Mouse (Mus musculus) retina, embryonic 14.5 days (tissue): ENCODE measurements around the gene Aadat.
"Not testable (repeated sequence)": the region's sequence is repeated elsewhere in the genome, so short reads cannot be mapped to it uniquely, and the experiment has no call there.

Experiments
- DNase-seq: peaks from one replicate; pipeline ENCODE4 v3.0.0-alpha.2; 2015; ENCODE audit warnings: low spot score

Aadat gene

DNA sequence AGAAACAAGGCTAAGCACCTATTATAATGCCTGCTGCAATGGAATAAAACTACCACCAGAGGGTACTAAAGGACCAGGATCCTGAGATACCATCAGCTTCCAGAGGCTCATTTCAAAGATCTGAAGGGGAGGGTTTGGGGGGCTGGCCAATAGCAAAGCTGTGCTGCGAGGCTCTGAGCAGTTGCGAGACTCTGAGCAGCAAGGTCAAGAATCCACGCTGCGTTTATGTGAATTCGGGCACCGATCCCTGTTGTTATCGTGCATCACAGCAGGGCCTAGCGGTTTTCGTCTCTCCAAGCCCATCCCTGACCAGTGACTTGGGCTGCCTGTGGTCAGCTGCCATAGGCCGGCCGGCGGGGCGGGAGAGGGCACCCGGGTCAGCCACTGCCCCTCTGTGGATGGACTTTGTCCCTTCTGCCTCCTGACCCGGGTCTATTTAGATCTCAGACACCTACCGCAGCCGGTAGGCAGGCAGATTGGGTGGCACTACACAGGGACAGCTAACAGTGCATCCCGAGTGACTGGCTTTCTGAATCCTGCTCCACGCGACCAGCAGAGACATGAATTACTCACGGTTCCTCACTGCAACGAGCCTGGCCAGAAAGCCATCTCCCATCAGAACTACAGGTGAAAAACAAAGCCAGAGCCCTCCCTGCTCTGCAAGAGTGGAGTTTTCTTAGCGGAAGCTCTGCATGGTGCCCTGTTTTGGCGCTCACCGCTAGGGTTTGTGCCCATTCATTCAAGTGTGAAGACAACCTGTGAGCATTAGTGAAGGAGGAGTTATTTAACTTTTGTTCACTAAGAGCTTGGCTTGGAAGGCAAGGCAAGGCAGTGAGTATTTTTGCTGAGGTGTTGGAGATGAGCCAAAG is at the start of gene Aadat:
TSS of gene Aadat (plus strand) at position 280 of the 869 bp plus-strand sequence.
- peak; percentile 95 for DNase-seq

DNA sequence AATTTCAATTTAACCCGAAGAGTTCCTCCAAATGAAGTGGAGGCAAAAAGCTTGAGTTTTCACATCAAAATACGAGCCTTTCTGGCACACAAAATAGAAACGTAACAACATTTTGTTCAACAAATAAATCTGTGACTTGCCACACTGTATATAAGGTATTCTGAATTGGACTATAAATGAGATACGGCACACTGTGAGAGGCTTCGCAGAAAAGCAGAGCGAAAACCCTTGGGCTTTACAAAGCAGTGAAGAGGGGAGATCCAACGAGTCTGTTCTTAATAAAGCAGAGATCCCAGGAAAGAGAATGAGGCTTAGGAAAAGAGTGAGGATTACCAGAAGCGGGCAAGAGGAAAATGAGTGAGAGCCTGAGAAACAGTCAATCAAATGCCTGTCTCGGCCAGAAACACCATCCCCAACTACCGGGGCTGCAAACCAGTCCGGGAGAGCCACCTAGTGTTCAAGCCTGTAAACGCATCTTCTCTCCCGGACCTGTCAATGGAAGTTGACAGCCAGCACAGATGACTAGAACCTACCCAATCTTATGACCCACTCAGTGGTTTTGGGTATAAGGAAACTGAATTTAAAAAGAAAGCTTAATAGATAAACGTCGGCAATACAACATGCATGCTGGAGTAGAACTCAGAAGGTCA is 38.9 kb upstream of the Aadat start:
- peak; percentile 88 for DNase-seq

DNA sequence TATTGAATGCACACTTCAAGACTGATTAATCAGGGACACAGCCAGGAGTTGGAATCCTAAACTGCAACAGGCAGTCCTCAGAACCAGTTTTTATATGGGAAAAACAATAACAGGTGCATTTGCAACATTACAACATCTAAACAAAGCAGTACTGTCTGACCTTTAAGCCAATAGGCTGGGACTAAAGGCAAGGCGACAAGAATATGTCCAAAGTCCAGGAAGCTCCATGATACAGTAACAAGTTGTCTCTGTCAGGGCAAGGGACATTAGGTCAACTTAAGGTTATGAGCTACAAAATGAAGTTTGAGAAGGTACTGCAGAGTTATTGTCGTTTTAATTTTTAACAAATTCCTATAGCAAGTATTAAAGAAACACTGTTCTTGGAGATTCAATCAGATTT is 15.6 kb upstream of the Aadat start:
- no peak for DNase-seq

DNA sequence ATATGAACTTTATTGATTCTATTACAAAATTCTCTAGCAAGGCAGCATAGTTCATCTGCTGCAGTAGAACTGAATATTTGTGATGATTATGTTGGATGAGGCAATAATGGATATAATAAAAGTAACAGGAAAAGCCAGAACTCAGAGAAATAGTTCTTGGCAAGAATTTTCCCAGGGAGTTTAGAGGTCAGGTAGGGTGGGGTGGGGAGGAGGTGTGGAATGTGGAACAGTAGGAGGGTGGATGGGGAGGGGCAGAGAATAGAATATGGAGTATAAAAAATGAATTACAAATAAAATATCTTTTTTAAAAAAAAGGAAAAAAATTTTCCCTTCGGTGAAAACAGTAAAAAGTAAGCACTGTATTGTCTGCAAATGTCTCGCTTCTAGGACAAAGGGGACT is 13.9 kb upstream of the Aadat start:
- DNase-seq: no peak

DNA sequence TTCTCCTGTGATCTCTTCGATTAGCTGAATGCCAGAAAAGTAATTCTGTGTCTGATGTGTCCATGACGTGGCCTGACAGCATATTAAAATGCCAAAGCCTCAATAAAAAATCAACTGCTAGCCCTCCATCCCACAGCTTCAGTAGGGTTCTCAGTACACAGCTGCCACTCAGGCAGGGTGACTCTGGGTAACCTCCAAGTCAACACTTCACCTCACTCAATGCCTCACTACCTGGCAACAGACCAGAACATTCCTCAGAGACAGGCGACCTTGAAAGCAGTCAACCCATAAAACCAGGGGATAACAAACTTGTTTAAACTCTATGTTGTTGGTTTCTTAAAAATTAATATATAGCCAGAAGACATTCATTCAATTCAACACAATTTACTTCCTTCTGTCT is 13.3 kb upstream of the Aadat start:
- no peak for DNase-seq

DNA sequence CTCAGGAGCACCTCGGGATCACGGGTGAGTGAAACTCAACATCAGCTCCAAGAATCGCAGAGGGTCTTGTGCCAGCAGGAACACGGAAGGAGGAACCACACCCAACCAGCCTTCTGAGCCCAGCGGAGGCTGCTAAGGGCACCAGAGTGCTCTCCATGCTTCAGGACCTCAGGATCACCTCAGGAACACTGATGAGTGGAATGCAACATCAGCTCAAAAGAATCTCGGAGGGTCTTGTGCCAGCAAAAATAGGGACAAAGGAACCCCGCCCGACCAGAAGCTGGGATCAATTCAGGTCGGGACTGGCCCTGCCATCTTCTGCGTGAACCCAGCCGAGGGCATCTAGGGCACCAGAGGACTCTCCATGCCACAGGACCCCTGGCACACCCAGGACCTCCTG is 11.1 kb upstream of the Aadat start:
- DNase-seq: no peak

DNA sequence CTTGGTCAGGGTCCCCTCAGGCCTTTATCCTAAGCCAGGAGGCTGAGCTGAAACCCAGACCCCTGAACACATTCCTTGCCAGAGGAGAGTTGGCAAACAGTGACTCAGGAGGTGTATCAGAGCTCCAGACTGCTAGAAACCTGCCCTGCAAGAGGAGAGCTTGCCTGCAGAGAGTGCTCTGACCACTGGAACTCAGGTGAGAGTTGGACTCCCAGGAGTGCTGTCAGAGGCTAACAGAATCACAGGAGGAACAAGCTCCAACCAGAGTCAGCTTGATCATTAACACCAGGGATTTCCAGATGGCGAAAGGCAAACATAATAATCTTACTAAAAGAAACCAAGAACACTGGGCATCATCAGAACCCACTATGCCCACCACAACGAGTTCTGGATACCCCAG is 10.7 kb upstream of the Aadat start:
- DNase-seq: not testable (repeated sequence)

DNA sequence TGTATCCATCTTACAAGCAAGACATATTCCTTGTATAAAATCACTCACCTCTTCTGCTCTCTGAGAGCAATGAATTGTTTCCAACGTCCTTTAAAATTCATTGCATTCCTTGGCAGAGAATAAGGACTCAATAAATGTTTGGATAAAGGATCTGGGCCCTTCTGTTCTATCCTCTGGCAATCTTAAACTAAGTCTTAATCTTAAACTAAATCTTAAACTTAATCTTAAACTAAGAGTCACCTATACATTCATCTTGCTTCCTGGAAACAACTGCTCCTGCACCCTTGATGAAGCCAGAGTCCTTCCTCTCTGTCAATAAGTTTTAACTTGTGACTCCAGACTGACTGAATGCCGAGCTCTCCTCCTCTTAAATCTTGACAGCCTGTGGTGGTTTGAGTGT is 2.6 kb upstream of the Aadat start, which contains the start of gene Gm10283:
TSS of gene Gm10283 (minus strand) at position 101 of the 400 bp plus-strand sequence.
- no peak for DNase-seq

DNA sequence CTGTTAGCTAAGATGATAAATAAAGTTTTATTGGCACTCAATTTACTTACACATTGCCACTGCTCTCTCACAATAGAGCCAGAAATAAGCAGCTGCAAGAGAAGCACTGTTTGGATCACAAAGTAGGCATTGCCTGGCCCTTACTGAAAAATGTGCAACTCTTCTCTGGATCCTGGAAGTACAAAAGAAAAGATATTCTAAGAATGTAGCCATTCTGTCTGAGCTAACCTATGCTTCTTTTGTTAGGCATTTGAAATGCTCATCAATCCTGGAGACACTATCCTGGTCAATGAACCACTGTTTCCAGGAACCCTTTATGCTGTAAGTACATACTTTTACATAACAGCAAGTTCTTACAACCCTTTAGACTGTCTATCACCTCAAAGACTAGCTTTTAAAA is 12.6 kb downstream of the Aadat start:
- DNase-seq: no peak

DNA sequence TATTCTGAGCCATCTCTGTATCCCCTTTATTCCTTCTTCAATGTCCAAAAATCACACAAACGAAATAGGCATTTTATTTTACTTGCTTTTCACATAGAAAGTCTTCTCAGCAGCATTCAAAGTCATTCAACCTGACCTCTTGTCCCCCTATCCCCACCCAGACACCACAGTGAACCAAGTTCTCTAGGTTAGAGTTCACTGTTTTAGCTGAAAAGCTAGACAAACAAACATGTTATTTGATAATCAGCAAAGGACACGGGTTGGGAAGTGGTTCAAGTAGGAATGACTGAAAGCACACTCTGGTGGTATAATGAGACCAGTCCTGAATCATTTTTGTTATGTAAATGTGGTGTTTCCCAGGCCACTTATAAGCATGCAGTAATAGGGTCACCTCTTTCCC is 29.2 kb downstream of the Aadat start:
- DNase-seq: no peak

DNA sequence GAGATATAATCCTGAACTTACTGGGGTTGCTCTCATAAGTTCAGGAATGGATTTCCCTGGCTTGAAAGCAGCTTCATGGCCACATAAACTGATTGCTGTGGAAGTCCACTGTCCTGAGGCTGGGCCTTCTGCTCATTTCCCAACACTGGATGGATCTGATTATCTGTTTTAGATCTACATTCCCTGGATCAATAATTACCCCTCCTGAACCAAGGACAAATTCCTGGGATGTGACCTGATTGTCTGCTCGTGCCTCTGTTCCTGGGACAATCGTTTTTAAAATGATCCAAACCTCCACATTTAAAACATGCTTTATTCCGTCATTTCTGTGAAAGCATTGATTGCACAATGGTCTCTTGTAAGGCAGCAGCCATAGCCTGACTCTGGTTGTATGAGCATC is 61.1 kb downstream of the Aadat start:
- no peak for DNase-seq

DNA sequence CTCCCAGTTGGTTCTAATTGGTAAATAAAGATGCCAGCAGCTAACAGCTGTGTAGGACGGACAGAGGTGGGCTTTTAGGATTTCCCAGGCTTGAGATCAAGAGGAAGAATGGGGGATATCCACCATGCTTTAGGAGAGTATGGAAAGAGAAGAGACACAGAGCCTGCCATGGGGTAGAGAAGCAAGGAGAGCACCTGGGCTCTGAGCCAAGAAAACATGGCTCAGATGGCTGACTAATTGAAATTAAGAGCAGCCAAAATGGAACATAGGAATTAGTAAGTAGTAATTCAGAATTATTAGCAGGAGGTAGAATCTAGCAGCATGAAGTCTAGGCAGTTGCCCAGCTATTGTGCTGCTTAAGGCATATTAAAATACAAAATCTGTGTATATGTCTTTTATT is 71.5 kb downstream of the Aadat start:
- DNase-seq: no peak

DNA sequence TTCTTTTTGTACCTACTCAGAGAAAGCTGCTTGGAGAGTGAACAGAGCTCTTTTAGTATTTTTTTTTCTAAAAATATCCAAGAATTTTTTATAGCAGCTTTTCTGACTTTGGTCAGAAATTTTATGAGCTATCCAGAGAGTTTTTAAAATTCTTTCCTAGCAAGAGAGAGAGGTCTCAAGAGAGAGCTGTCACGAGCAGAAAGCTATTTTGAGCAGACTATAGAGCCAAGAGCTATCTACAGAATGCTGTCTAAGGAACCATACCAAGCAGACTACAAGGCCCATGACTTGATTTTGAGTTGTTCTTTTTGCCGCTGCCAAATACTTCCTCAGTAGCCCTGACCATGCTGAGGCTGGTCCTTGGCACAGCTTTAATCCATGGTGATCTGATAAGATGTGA is 77.6 kb downstream of the Aadat start:
- no peak for DNase-seq

DNA sequence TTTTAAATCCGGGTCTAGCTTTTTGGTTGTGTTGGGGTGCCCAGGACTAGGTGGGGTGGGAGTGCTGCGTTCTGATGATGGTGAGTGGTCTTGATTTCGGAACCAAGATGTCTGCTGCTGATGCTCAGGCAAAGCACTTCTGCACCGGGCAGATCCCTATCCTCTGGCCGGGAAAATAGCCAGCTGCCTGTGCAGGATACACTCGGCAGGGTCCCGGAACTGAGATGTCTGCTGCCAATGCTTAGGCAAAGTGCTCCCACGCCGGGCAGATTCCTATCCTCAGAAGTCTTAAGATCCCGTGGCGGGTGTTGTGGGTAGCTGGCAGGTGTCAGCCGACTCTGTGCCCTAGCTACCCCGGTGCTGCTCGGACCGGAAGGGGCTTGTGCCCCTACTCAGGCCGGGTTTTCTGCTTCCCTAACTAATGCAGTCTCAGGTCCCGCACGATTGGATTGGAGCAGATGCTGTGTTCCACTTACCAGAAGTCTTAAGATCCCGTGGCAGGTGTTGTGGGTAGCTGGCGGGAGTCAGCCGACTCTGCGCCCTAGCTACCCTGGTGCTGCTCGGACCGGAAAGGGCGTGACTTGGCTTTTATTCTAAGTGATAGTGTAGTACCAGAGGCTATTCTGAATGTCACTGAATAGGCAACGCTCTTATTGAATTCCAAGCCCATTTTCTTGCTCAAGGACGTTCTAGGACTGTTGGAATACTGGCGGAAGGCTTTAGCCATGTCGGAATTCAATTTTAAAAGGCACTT is 85.8 kb downstream of the Aadat start:
- DNase-seq: not testable (repeated sequence)

DNA sequence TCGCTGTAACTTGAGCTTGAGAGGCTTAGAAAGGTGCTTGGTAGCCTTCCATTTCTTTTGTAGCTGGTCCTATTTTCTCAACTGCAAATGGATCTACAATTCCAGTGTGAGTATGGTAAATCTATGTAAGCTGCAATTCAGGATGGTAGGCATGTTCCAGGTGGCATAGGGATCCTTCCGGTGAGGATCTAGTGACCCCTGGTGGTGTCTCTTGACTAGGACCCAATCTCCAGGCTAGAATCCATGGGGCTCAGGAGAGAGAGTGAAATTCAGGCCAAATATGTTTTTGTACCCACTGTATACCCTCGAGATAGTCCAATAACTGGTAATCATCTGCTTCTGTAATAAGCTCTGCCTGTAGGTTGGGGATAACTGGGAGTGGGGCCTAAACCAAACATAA is 89.0 kb downstream of the Aadat start:
- peak; percentile 40 for DNase-seq
